Mouse (Mus musculus) adrenal gland (tissue): Measurements from ENCODE around the gene Pms1.
"Not testable (repeated sequence)": the region's sequence is repeated elsewhere in the genome, so short reads cannot be mapped to it uniquely, and the experiment has no call there.

ENCODE experiments used
- intact Hi-C: fragments of 180-260 bp; cut with DNase I; formaldehyde crosslinking; loops from one replicate; pipeline ENCODE4 v1.15.1; 2025
- long read RNA-seq, 2 experiments: library from polyadenylated mRNA; unstranded; transcript quantifications; one replicate each; pipeline ENCODE4 v2.0.0; 2020; ENCODE audit warnings: borderline replicate concordance in 1 of 2; ENCODE audit not compliant: insufficient replicate concordance in 1 of 2

The Pms1 gene
- long read RNA-seq, experiment 1, result 0 reads
- long read RNA-seq, experiment 2, partial matches to known transcripts, result 1 of 2 reads
- long read RNA-seq, experiment 2, other reads (novel, unspliced or antisense), result 1 of 2 reads

DNA sequence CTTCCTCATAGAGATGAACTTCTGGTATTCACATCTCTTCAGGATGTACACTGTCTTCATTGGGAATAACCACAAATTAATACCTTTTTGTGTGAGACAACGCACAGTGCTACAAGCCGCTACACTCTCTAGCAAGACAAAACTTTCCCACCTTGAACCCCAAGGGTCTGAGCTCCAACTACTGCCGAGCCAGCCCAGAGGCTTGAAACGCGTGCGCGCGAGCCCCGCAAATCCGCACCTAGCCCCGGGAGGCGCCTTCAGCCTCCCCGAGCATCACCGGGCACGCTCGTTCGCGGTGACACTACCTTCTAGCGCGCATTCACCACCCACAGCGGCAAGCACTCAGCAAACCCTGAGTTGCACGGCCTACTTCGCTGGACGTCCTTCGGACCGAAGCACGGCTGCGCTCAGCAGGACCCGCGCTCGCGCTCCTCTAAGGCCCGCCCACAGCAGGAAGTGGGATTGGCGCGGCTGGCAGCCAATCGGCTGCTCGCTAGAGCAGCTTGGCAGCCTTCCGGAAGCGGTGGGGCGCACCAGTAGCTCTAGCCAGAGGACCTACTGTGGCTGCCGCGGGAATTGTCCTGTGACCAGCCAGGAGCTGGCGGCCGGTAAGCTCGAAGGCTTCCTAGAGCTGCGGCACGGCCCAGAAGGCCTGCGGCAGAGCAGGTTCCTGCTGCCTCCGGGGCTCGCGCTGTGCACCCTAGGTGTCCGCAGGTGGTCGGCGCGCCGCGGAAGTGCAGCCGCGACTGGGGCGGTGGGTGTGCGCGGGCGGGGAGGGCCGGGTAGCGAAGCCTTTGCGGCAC is at the start of gene Pms1, which contains the start of the genes Ormdl1 and Gm28778:
Pms1 (minus strand) TSS at position 438 of the 803 bp plus-strand sequence.
Ormdl1 (plus strand) TSS at position 515 of the 803 bp plus-strand sequence.
Gm28778 (plus strand) TSS at position 531 of the 803 bp plus-strand sequence.
- intact Hi-C loops, result loop anchor here (10.0 kb wide), 1 partner anchor 452 kb away; the partner anchor contains the start of gene Hibch

DNA sequence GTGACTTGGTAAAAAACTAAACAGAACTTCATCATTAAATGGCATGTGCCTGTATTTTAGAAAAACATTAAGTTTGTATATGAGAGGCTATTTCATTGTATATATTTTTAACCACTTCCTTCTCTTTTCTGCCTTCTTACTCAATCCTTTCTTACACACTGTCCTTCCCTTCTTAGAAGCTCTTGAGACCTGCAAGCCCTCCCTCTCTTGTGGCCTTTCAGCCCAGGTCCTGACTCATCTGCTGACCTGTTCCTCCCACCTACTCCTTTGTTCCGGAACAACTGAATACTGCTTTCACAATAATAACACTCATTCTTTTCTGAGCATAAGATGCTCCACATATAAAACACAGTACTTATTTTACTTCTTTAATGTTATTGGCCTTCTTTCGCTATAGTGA is 44.3 kb upstream of the Pms1 start:
- intact Hi-C loops, result no loop called here

DNA sequence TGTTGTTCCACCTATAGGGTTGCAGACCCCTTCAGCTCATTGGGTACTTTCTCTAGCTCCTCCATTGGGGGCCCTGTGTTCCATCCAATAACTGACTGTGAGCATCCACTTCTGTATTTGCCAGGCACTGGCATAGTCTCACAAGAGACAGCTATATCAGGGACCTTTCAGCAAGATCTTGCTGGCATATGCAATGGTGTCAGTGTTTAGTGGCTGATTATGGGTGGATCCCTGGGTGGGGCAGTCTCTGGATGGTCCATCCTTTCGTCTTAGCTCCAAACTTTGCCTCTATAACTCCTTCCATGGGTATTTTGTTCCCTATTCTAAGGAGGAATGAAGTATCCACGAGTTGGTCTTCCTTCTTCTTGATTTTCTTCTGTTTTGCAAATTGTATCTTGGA is 40.6 kb upstream of the Pms1 start:
- intact Hi-C loops, result not testable (repeated sequence)

DNA sequence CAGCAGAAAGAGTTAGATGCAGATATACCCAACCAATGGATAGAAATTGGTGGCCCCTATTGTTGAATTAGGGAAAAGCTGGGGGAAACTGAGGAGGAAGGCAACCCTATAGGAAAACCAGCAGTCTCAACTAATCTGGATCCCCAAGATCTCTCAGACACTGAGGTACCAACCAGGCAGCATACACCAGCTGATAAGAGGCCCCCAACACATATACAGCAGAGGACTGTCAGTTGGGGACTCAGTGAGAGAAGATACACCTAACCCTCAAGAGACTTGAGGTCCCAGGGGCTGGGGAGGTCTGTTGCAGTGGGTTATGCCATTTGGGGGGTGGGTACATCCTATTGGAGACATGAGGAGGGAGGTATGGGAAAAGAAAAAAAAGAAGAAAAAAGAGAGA is 38.6 kb upstream of the Pms1 start:
- intact Hi-C loops, result no loop called here

DNA sequence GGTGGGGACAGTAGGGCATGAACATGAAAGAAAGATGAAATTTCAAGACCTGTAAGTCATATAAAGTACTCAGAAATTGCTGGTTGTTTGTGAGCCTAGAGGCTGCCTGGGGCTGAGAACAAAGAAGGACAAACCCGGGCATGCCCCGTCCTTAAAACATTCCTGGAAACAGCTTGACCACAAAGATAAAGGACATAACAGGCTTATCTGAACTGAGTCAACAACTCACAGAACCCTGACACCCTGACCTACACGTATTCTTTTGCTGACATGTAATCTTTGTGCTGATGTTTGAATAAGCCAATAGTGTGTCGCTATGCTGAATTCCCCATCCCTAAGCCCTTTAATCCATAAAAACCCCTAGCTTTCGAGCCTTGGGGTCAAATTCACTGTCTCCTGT is 36.7 kb upstream of the Pms1 start:
- intact Hi-C loops, result not testable (repeated sequence)

DNA sequence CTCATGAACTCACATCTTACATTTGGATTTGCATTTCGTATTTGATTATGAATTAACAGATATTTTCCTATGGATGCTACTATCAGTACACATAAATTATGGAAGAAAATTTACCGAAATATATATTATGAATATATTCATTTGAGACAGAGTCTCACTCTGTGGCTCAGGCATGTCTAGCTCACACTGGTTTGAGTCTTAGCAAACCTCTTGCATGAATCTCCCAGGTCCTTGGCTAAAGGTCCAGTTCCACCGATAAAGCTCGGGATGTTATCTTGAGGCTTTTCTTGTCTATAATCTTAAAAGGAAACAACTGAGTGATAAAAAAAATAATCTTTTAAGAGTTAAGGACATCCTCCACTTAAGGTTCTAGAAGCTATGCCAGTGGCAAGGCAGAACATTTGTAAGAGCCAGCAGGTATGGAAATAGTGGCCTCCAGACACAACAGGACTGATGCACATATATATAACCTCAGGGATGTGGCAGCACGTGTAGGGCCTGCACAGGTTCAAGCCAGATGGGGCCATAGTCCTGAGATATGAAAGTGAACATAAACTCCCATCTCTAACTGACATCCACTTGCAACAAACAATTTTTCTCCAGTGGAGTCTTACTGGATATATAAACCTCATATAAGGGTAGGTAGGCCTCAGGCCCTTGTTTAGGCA is 28.1 kb upstream of the Pms1 start:
- intact Hi-C loops, result no loop called here

DNA sequence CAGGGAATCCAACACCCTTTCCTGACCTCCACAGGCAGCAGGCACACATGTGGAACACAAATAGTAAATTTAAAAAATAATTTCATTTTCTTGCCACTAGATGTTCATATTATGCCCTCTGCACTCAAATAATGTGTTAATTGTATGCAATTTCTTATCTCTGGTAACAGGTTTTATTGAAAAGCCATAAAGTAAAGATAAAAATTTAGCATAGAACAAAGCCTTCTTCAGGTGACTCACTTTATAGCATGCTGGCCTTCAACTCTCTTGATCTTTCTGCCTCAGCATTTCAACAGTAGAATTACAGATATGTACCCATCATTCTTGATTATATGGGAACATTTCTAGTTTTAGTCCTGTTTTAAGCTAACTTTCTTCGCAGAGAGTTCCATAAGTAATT is 27.5 kb upstream of the Pms1 start:
- intact Hi-C loops, result no loop called here

DNA sequence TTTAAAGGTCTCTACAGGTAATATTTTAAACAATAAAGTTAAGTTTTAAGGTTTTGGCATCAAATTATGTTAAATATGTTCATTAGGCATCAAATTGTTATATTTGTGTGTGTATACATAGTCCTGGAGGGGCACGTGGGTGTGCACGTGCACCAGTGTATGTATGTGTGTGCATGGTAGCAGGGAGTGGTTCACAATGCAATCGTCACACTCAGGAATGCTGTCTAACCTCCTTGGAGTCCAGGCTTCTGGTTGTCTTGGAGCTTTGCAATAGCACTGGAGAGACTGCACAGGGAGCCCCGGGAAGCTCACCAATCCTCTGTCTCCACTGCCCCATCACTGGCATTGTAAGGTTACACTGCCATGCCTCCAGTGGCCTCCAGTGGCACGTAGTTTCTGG is 26.4 kb upstream of the Pms1 start:
- intact Hi-C loops, result no loop called here

DNA sequence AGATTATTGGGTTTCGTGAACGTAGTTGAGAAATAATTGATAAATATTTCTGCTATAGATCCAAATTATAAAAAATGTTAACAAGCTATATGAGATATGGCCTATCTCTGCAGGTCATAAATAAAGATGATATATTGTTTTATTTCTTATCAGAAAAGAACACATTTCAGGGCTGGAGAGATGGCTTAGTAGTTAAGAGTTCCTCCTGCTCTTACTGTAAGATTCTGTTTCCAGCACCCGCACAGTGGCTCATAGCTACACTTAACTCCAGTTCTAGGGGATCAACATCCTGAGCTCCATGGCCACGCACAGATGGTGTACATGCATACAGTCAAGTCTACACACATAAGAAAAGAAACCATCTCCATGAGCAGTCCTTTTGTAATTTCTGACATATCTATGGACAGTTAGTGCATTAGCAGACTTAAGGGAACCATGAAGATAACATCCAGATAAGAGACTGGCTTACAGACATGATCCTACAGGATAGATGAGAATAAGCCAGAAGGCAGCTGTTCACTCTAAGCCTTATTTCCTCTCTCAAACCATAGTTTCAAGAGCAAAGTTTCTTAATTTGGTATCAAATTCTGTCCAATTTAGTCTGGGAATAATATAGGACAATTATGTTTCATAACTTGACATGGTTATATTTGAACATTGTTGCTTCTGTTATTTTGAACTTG is 25.0 kb upstream of the Pms1 start:
- intact Hi-C loops, result no loop called here

DNA sequence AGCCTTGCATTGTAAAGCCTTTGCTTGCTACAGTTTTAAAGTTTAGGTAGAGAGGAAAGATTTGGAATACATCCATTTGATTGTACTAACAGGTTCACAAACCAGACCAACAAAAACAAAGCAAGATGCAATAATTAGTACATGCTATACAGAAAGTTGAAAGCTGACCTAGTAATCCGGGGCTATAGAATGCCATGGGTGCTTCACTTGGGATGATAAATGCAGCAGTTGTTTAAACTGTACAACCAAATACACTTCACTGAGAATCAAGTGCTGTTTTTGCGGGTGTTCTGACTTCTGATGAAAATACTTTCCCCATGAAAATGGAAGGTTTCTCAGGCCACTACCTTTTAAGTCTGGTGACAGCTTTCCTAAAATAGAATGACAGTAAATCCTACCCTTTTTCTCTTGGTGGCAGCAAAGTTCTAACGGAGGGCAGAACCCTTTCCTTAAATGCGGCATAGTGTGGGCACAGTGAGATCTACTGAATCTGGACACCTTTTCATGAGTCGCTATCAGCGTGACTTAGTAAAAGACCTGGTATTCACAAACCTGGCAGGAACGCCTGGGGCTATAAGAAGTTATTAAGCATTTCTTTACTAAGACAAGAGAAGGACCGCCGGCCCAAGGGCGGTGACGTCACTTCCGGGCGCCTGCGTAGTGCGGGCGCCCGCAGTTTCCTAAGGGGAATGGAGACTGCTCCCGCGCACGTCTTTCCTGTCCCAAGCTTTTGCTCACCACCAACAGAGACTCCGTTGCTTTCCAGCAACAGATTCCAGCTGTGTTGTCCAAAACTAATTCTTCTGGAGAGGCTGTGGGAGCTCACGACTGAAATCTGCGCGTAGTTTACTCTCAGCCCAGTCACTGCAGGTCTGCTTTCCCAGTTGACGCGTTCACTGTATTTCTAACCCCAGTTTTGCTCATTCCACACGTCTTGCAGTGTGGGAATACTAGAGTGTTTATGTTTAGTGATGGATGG is 16.5 kb upstream of the Pms1 start, which contains the start of gene Osgepl1:
Osgepl1 (plus strand) TSS at position 636 of the 979 bp plus-strand sequence.
- intact Hi-C loops, result loop anchor here (5.0 kb wide), 1 partner anchor 39 kb away; the partner anchor contains the start of genes Asdurf, Asnsd1 and Gm28551

DNA sequence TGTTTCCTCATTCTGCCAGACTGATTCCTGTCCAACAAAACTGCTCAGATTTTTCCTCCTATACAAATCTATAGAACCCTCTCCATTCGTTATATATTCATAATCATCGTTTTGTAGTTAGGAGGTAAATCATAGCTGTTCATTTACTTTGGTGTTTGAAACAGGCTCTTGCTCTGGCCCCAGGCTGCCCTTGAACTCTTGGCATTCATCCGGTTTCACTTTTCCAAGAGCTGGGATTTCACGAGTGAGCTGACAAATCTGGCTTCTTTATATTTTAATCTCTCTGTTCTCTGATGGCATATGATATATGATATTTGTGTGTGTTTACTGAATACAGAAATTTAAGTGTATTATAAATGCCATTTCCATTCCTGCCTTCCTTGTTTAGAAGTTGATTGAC is 3.7 kb upstream of the Pms1 start:
- intact Hi-C loops, result no loop called here

DNA sequence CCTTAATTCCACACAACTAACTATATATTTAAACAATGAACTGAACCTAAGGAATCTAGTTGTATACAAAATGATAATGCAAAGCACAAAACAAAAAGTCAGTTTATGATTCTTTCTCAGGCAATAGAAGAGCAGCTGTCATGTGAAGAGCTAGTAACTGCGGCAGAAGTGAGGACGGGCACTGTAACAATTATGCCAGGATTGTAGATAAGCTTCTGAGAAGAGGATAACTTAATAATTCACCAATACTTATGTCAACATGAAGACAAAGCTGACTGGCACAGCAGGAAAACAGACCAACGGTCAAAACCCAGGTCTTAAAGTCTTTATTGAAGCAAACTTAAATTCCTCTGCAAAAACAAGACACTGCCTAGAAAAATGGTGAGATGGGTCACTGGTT is 5.6 kb downstream of the Pms1 start:
- intact Hi-C loops, result loop anchor here (10.0 kb wide), 1 partner anchor 446 kb away; the partner anchor contains the start of gene Hibch

DNA sequence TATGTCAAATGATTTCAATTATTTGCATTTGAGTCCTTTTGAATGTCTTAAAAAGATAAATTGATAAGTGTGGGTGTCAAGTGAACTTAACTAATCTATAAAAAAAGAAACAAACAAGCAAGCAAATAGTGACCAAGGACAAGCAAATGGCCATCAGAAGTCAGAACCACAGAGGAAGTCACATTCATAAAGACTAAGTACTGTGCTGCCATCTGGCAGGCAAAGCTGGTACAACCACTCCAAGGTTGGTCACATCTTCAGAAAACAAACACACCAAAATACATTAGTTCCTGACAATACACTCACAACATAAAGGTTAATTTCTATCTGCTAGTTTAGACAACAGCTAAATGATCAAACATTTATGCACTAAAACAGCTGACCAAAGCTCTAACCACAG is 24.2 kb downstream of the Pms1 start:
- intact Hi-C loops, result loop anchor here (1.0 kb wide), 1 partner anchor 219 kb away; no protein-coding TSS in a partner anchor

DNA sequence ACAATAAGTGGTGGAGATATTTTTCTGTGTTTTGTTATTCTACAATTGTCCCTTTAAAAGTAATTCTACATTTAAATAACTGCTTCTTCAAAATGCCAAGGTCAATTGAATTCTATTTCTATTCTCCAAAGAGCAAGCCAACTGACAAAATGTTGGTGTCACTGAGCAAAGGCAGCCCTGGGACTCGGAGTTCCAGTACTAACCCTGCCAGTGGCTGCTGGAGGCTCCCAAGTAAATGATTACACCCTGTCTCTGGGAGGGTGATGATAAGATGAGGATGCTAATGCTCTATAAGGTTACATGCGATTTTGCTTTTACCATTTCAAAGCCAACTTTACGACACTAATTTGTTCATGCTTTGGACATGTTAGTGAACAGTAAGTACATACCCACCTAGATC is 26.9 kb downstream of the Pms1 start:
- intact Hi-C loops, result no loop called here

DNA sequence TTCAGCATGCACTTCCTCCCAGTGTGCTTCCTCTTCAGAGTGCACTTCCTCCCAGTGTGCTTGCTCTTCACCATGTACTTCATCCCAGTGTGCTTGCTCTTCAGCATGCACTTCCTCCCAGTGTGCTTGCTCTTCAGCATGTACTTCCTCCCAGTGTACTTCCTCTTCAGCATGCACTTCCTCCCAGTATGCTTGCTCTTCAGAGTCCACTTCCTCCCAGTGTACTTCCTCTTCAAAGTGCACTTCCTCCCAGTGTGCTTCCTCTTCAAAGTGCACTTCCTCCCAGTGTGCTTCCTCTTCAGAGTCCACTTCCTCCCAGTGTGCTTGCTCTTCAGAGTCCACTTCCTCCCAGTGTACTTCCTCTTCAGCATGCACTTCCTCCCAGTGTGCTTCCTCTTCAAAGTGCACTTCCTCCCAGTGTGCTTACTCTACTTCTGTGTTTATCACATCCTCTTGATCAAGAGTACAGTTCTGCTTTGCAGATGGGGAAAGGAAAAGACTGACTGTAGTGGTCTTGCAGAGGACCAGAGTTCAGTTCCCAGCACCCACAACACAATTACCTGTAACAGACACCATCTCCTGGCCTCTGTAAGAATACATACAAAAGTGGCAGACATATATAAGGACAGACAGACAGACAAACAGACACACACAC is 31.7 kb downstream of the Pms1 start:
- intact Hi-C loops, result not testable (repeated sequence)

DNA sequence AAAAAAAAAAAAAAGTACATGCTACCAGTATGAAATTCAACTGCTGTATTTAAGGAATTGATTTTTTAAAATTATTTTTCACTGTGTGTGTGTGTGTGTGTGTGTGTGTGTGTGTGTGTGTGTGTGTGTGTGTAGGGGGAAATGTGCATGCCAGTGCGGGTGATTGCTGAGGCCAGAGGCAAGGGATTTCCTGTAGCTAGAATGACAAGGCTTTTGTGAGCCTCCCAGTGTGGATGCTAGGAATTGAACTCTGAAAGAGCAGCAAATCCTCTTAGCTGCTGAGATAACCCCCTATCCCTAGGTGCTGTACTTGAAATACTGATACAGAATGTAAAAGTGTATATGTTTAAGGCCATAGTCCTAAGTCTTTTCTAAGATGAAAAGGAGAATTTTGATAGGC is 70.8 kb downstream of the Pms1 start:
- intact Hi-C loops, result no loop called here

DNA sequence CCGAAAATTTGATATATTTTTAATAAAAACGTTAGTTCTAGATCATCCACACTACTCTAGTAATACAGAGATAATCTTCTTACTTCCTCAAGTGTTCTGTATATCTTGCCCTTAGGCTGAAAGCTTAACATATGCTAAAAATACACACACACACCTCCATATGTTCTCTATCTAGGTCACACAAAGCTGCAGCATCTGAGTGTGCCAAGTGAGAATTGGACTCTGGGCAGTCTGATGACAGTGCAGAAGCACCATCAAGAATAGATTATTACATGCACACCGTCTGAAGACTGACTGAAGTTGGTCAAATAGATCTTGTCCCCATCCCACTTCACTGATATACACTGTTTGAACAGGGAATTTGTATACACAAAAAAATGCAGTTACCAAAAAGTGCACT is 71.2 kb downstream of the Pms1 start:
- intact Hi-C loops, result no loop called here

DNA sequence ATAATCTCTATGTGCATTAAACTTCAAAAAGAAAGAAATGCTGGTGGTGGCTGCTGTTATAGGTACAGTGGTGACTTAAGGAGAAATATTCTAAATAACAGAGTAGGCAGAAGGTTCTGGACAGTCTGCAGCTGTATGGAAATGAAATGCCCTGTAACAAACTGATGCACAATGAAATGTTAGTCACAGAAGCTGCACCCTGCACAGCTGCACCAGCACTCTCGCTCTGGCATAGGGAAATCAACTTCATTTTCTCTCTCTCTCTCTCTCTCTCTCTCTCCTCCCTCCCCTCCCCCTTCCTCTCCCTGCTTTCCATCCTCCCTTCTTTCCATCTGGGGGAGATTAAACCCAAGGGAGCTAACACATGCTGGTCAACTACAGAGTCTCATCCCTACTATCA is 72.0 kb downstream of the Pms1 start:
- intact Hi-C loops, result no loop called here

DNA sequence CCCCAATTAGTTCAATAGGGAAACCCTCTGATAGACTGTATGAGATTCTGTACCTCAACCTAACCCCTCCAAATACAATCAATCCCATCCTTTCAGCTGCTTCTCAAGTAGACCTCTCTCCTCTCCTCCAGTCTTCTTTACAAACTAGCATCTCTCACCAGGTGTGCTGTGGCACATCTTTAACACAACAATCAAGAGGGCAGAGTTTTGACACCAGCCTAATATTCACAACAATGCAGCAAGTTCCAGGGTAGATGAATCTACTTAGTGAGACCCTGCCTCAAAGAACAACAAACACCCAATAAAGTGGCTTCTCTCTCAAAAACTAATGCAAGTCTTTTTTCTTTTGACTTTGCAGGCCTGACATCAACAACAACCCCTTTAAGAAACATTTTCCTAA is 86.7 kb downstream of the Pms1 start:
- intact Hi-C loops, result no loop called here

DNA sequence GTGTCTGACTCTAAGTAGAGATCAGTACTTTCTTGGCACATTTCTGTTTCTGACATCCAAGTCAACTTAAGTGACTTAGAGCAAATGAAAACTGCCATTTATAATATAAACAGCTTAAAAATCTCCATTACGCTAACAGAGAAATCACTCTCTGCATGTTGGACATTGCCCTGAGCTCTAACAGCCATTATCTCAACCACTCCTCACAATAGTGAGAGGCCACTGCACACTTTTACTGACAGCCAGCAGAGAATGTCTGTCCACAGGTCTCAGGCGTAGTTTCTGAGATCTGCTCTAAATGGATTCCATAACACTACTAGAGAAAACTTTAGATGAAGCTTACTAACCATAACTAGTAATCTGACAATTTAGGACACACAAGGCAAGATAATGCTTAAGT is 92.9 kb downstream of the Pms1 start:
- intact Hi-C loops, result no loop called here
